Mouse (Mus musculus): ENCODE measurements around the gene A730009L09Rik.
A peak's percentile ranks its signal among the peaks of the same experiment; 100 is the strongest.

Gene A730009L09Rik

GRCm38 (mm10) chr16:84559569-84560278 lies 44.8 kb downstream of the A730009L09Rik start:
- peak; percentile 56 for DNase-seq (ENCODE audit: low read depth, low spot score)

- no peak for DNase-seq (ENCODE audit: low read depth, low spot score)
Observed at GRCm38 (mm10) chr16:84560279-84560602, 45.3 kb downstream of the A730009L09Rik start.

All from CD4-positive, CD25-positive, alpha-beta regulatory T cell, adult 2 months (primary cell).